Mouse (Mus musculus): Measurements from ENCODE around the gene Gm16429. TPM values are rescaled to one million over a fixed set of nuclear protein-coding genes. Genes with fewer than 3 reads are reported as not detected.
"Not testable (repeated sequence)": the region's sequence is repeated elsewhere in the genome, so short reads cannot be mapped to it uniquely, and the experiment has no call there.

Gm16429 gene
- polyA plus RNA-seq (2014; fragmentation: Nextera tagmentation; extraction: Ambion mirVana), result not detected in 2 replicates

GRCm38 (mm10) chr5:93928952-93929351, at the start of gene Gm16429:
Gene Gm16429, minus strand, starts transcription at chr5:93929052.
- not testable (repeated sequence) for H3K4me3 ChIP-seq (ENCODE audit: low read depth, low read length); DNase-seq (ENCODE audit: low spot score); ATAC-seq (replicated peaks; ENCODE audit: insufficient number of reproducible peaks, low FRiP score, low TSS enrichment, low read depth); H3K9me3 ChIP-seq (replicated peaks; ENCODE audit: control insufficient read depth, low read length); H3K9ac ChIP-seq (replicated peaks; ENCODE audit: low read length); H3K27ac ChIP-seq (replicated peaks; ENCODE audit: low read depth, low read length); H3K27me3 ChIP-seq (ENCODE audit: control insufficient read depth, insufficient read depth, low read length); H3K4me1 ChIP-seq (ENCODE audit: control insufficient read depth, insufficient read depth, low read length); H3K36me3 ChIP-seq (replicated peaks; ENCODE audit: control insufficient read depth, insufficient read depth, low read depth, low read length); H3K4me2 ChIP-seq (ENCODE audit: low read depth, low read length)
- WGBS, result no CpG with 5 or more reads among the region's 1 CpGs

Other genes with a start within 250 kb of the Gm16429 start
- gene Gm7792, start 85.3 kb downstream of the Gm16429 start, polyA plus RNA-seq (2014; fragmentation: Nextera tagmentation; extraction: Ambion mirVana), result not detected in 2 replicates
- gene BC061212, start 141.5 kb upstream of the Gm16429 start, polyA plus RNA-seq (2014; fragmentation: Nextera tagmentation; extraction: Ambion mirVana), result not detected in 2 replicates
- gene Gm6351, start 147.3 kb upstream of the Gm16429 start, polyA plus RNA-seq (2014; fragmentation: Nextera tagmentation; extraction: Ambion mirVana), result not detected in 2 replicates

Measured in embryonic facial prominence, embryonic 11.5 days (tissue).